Mouse (Mus musculus) hindbrain, embryonic 10.5 days (tissue): ENCODE data around the gene Rnf39. TPM values are rescaled to one million over a fixed set of nuclear protein-coding genes. Genes with fewer than 3 reads are reported as not detected.

ENCODE experiments used
- DNase-seq: peaks from one replicate; pipeline ENCODE4 v3.0.0-alpha.2; 2017; ENCODE audit warnings: low spot score
- H3K27ac ChIP-seq: fragments of 300-500 bp; sonication (generic); 2 replicates; pipeline ENCODE4 v1.5.1; 2016; ENCODE audit warnings: mild to moderate bottlenecking, moderate library complexity
- H3K27me3 ChIP-seq: fragments of 300-500 bp; sonication (generic); 2 replicates; pipeline ENCODE4 v1.6.1; 2016; ENCODE audit warnings: mild to moderate bottlenecking; ENCODE audit not compliant: poor library complexity, insufficient read depth, severe bottlenecking
- H3K36me3 ChIP-seq: fragments of 300-500 bp; sonication (generic); 2 replicates; pipeline ENCODE4 v1.6.1; 2016; ENCODE audit warnings: mild to moderate bottlenecking, moderate library complexity
- H3K4me1 ChIP-seq: fragments of 300-500 bp; sonication (generic); replicated peaks from 2 replicates; pipeline ENCODE4 v1.6.1; 2016; ENCODE audit warnings: mild to moderate bottlenecking
- H3K4me3 ChIP-seq: fragments of 300-500 bp; sonication (generic); 2 replicates; pipeline ENCODE4 v1.5.1; 2016; ENCODE audit warnings: mild to moderate bottlenecking, moderate library complexity
- H3K9me3 ChIP-seq: fragments of 300-500 bp; sonication (generic); 2 replicates; pipeline ENCODE4 v1.6.1; 2016; ENCODE audit warnings: mild to moderate bottlenecking, moderate library complexity
- WGBS: fragments of 180-500 bp; shearing (Covaris S2); methylation state at CpG from one replicate; pipeline ENCODE4 v1.1.7; 2016; 5-methylcytosine and 5-hydroxymethylcytosine counted together
- polyA plus RNA-seq: library from polyadenylated mRNA; unstranded; fragments of >200 nt; fragmentation: Nextera tagmentation; extraction: Ambion mirVana; gene quantifications from 2 replicates; pipeline ENCODE4 v1.2.1, GENCODE M21; 2016

Rnf39 gene
- polyA plus RNA-seq, 1 experiment from 2014 or later: 1.2 TPM

DNA sequence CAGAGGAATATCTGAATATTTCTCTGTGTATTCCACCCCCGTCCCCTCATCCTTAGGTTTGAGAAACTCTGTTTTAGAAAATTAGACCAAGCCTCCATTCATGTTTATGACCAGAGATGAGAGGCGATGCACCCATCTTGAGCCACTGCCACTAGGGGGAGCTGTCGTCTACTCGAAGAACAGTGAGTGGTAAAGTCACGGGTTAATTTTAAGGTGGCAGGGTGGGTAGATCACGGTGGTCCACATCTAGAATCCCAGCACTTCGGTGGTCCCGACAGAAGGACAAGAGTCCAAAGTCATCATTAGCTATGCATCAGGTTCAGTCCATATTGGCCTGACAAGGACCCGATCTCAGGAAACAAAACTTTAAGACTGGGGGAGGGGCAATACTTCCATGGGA lies 27.6 kb upstream of the Rnf39 start:
- Histone ChIP-seq H3K36me3 (no peaks in the 10 kb centered on the region), H3K27ac (no peak overlapping the region), H3K4me1 (no peaks in the 10 kb centered on the region), H3K4me3 (no peak overlapping the region), H3K9me3 (no peaks in the 10 kb centered on the region), H3K27me3 (no peaks in the 10 kb centered on the region)
- 17% methylated on average over 9 of the region's 9 CpGs for WGBS
- DNase-seq: peak; percentile 66

DNA sequence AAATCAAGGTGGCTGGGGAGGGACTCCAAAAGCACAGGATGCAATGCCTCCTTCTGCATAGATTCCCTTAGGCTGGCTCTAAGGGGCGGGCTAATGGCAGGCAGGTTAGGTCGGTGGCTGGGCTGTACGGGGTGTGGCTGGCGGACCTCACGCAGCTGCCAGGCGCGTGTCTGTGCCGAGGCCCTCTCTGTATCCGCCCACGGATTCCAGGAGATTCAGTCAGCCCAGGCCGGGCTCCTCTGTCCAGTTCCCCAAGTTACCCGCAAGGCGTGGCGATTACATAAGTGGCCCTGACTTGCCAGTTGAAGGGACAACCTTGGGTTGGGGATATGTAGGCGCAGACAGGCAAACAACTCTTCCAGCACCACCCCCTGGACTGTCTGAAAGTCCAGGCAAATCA lies 22.5 kb upstream of the Rnf39 start:
- no peaks in the 10 kb centered on the region for H3K36me3 ChIP-seq
- no peaks in the 10 kb centered on the region for H3K4me1 ChIP-seq
- 54% methylated on average over 15 of the region's 15 CpGs for WGBS
- no peak overlapping the region for H3K4me3 ChIP-seq
- H3K27me3 ChIP-seq: no peaks in the 10 kb centered on the region
- H3K9me3 ChIP-seq: no peaks in the 10 kb centered on the region
- no peak overlapping the region for H3K27ac ChIP-seq
- DNase-seq: no peak

DNA sequence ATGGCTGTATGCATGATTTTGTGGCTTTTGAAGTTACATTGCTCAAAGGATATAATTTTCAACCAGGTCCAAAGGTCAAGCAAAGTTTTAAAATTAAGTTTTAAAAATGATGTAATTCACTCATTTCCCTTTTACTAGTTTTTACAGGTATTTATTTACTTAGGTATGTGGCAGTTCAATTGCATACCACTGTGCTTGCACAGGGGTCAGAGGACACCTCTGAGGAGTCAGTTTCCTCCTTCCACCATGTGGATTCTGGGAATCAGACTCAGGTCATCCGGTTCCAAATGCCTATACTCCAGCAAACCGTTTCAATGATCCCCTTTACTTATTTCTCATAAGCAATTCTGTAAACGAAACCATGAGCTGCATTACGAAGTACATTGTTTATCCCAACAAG lies 20.0 kb upstream of the Rnf39 start:
- Histone ChIP-seq H3K27ac (no peak overlapping the region), H3K36me3 (no peaks in the 10 kb centered on the region), H3K27me3 (no peaks in the 10 kb centered on the region), H3K4me1 (0 out of 2 replicates have a peak, but pooled peaks cover under 1% of the 10 kb centered on the region), H3K4me3 (no peak overlapping the region), H3K9me3 (no peaks in the 10 kb centered on the region)
- no peak for DNase-seq
- 89% methylated on average over 4 of the region's 4 CpGs for WGBS

DNA sequence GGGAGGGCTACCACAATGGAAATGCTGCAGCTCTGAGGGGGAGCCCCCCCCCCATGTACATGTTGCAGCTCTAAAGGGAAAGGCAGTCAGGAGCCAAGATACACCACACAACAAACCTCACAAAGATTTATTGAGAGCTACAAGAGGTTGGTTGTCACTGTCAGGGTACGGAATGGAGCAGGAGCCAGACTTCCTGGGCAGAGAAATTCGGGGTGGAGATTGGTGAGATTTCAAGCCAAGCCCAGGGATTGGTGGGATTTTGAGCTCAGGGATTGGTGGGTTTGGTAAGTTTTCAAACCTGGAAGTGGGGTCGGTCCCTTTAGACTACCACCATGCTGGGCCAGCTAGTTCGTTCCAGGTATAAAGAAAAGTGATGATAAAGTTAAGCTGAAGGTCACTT lies 19.2 kb upstream of the Rnf39 start:
- Histone ChIP-seq H3K4me1 (0 out of 2 replicates have a peak, but pooled peaks cover 2% of the 10 kb centered on the region), H3K27me3 (no peaks in the 10 kb centered on the region), H3K4me3 (no peak overlapping the region), H3K9me3 (no peaks in the 10 kb centered on the region), H3K27ac (no peak overlapping the region), H3K36me3 (no peaks in the 10 kb centered on the region)
- 63% methylated on average over 4 of the region's 4 CpGs for WGBS
- DNase-seq: no peak

DNA sequence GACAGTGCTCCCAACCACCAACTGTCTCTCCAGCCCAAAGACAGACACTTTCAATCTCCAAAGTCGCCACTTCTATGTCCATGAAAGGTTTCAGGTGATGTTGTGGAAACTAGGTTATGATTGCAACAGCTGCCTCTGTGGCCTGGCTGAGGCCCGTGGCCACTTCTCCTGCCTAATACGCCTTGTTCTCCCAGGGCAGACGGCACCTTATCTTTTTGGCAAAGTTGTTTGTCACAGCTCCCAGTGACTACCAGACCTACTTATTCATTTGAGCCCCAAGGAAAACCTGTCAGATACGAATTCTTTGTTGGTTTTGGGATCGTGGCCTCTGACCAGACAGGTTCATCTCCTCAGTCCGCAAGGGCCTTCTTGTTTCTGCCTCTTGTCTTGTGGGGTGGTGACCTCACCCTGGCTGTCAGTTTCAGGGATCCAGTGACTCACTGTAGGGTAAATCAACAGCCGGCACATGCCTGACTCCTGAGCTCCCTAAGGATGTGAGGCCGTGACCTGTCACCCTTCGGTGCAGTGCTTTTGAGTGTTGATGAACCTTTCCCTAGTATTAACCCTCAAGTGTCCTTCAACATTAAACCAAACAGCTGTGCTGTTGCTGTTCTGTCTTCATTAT lies 15.1 kb upstream of the Rnf39 start:
- Histone ChIP-seq H3K4me3 (no peak overlapping the region), H3K27ac (no peak overlapping the region), H3K27me3 (no peaks in the 10 kb centered on the region), H3K9me3 (no peaks in the 10 kb centered on the region), H3K4me1 (0 out of 2 replicates have a peak, but pooled peaks cover 2% of the 10 kb centered on the region), H3K36me3 (no peaks in the 10 kb centered on the region)
- 53% methylated on average over 10 of the region's 10 CpGs for WGBS
- DNase-seq: peak; percentile 20

DNA sequence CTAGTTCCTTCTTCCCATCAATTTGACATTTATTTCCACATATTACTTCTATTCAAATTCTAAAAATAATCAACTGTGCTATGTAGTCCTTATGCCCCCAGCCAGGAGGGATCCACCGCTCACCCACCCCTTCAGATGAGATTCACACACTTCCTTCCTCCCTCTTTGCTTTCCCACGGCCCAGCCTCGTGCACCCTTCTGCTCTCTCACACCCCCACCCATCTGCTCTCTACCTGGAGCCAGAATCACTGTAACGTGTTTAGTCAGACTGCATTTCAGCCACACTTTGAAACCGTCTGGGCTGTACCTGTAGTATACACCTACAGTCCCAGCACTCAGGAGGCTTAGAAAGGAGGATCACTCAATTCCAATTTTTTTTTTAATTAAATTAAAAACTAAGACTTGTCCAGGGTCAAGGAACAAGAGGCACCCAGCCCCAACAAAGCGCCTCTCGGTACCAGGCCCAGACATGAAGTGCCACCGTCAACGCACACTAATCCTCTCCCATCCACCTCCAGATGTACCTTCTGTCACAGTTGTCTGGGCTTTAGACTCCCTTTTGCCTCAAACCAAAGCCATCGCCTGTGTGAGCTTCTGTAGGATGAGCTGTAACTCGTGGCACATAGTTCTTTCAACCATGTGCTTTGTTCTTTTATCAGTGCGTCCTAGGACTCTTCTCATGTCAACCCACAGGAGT lies 13.3 kb upstream of the Rnf39 start:
- no peaks in the 10 kb centered on the region for H3K27me3 ChIP-seq
- no peak for DNase-seq
- H3K4me3 ChIP-seq: no peak overlapping the region
- no peaks in the 10 kb centered on the region for H3K9me3 ChIP-seq
- 0 out of 2 replicates have a peak, but pooled peaks cover 2% of the 10 kb centered on the region for H3K4me1 ChIP-seq
- no peak overlapping the region for H3K27ac ChIP-seq
- H3K36me3 ChIP-seq: no peaks in the 10 kb centered on the region
- 81% methylated on average over 12 of the region's 12 CpGs for WGBS

DNA sequence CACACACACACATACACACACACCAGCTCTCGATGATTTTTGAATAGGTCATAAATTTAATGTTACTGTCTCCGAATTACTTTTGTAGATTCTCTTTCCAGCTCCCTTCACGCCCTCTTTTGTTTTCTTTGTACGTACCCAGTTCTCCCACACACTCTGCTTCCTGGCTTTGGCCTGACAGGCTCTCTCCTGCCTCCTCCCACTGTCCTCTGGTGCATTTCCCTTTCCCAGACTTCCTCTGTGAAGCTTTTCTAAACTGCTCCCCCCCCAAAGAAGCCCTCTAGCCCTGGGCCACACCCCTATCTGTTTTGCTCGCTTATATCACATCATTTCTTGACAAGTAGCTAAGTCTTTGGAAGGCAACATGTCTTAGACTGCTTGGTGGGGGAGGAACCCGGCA lies 12.5 kb upstream of the Rnf39 start:
- Histone ChIP-seq H3K27ac (no peak overlapping the region), H3K27me3 (no peaks in the 10 kb centered on the region), H3K4me1 (0 out of 2 replicates have a peak, but pooled peaks cover 2% of the 10 kb centered on the region), H3K4me3 (no peak overlapping the region), H3K36me3 (no peaks in the 10 kb centered on the region), H3K9me3 (no peaks in the 10 kb centered on the region)
- no peak for DNase-seq
- 81% methylated on average over 6 of the region's 6 CpGs for WGBS

DNA sequence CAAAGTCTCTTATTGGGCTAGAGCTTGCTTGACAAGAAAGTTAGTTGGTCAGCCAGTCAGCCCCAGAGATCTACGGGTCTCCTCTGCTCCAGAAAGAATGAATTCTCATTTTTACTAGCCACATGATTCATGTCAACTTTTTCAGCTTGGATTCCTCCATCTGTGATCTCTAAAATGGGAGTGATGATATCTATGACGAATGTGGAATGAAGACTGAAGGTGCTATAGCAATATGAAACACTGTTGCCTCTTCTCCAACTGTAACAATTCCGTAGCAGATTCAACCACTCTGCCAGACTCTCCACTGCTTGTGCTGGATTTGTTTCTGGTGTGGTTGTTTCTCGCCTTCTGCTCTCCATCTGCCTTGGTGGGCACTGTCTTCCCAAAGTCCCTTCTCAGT lies 11.6 kb upstream of the Rnf39 start:
- Histone ChIP-seq H3K4me1 (0 out of 2 replicates have a peak, but pooled peaks cover 2% of the 10 kb centered on the region), H3K4me3 (no peak overlapping the region), H3K36me3 (no peaks in the 10 kb centered on the region), H3K27me3 (no peaks in the 10 kb centered on the region), H3K9me3 (no peaks in the 10 kb centered on the region), H3K27ac (no peak overlapping the region)
- DNase-seq: no peak
- 86% methylated on average over 4 of the region's 4 CpGs for WGBS

DNA sequence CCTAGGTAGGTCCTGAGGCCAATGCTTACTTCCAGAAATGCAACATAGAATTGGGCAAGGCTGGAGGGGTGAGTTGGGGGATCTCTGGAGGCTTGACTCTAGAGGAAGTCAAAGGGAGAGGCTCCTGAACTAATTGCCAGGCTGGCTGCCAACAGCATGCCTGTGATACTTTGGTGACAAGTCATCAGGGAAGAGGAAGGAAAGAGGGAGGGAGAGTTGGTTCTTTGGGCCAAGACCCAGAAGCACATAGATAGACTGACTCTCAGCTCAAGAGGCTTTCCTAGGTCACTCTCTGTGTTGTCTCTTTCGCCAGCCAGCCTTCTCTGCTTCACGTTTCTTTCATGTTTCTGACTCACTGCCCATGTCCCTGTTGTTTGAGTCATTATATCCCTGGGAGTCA lies 10.9 kb upstream of the Rnf39 start:
- Histone ChIP-seq H3K4me1 (0 out of 2 replicates have a peak, but pooled peaks cover 2% of the 10 kb centered on the region), H3K4me3 (no peak overlapping the region), H3K36me3 (no peaks in the 10 kb centered on the region), H3K27me3 (no peaks in the 10 kb centered on the region), H3K9me3 (no peaks in the 10 kb centered on the region), H3K27ac (no peak overlapping the region)
- WGBS: 67% methylated on average over 2 of the region's 2 CpGs
- no peak for DNase-seq

DNA sequence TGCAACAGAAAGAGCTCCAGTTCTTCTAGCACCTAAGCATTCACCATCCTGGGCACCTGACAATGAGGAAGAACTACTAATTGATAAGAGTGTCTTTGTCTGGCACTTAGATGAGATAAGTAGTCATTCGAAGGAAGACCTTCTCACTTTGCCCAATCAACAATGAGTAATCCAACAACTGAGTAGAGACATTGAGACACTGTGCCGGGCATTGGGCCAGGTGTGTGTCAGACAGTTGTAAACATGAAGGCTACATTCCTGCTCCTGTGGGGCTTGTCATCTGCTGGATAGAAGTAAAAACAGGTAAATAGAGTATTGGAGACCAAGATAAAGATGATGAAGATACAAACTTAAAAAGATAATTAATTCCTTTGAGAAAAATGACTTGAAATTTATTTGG lies 4.7 kb upstream of the Rnf39 start:
- Histone ChIP-seq H3K36me3 (no peaks in the 10 kb centered on the region), H3K4me3 (no peak overlapping the region), H3K27me3 (peaks cover 36% of the 10 kb centered on the region), H3K4me1 (peaks cover 7% of the 10 kb centered on the region), H3K27ac (no peak overlapping the region), H3K9me3 (no peaks in the 10 kb centered on the region)
- DNase-seq: no peak
- 86% methylated on average over 2 of the region's 2 CpGs for WGBS

DNA sequence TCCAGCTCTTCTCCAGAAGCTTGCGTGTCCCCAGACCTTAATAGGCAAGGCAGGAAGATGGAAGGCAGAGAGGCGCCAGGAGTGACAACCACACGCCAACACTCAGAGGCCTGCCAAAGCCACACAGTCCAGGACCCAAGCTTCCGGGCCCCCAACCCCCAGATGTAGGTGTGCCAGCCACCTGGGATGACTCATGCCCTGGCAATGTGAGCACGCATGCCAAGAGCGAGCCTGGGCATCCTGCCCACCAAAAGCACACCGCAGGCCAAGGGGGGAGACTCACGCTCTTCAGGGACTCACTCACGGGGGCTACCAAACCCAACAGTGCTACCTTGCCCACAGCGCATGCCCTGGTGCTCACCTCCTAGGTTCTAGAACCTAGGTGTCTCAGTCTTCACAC lies 327 bp upstream of the Rnf39 start:
- Histone ChIP-seq H3K36me3 (no peaks in the 10 kb centered on the region), H3K27ac (no peak overlapping the region), H3K4me3 (peak overlapping the region; percentile 54), H3K9me3 (no peaks in the 10 kb centered on the region), H3K4me1 (peaks cover 34% of the 10 kb centered on the region), H3K27me3 (peaks cover 72% of the 10 kb centered on the region)
- no peak for DNase-seq
- 63% methylated on average over 10 of the region's 10 CpGs for WGBS

DNA sequence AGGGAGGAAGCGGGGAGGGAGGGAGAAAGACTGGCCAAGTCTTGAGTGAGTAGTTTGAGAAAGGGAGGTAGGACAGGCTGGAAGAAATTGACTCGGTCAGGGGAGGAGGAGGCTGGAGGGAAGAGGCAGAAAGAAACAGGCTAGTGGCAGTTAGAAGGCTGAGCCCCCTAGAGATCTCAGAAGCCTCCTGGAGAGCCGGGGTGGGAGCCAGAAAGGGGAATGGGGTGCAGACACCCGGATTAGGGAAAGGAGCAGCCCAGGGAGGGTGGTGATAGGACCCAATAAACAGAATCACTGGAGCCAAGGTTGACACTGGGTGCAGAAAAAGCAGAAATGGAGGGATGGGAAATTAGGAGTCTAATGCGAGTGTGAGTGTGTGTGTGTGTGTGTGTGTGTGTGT lies 973 bp downstream of the Rnf39 start:
- Histone ChIP-seq H3K4me3 (peak overlapping the region; percentile 54), H3K27me3 (peaks cover 72% of the 10 kb centered on the region)
- WGBS: 22% methylated on average over 5 of the region's 5 CpGs

DNA sequence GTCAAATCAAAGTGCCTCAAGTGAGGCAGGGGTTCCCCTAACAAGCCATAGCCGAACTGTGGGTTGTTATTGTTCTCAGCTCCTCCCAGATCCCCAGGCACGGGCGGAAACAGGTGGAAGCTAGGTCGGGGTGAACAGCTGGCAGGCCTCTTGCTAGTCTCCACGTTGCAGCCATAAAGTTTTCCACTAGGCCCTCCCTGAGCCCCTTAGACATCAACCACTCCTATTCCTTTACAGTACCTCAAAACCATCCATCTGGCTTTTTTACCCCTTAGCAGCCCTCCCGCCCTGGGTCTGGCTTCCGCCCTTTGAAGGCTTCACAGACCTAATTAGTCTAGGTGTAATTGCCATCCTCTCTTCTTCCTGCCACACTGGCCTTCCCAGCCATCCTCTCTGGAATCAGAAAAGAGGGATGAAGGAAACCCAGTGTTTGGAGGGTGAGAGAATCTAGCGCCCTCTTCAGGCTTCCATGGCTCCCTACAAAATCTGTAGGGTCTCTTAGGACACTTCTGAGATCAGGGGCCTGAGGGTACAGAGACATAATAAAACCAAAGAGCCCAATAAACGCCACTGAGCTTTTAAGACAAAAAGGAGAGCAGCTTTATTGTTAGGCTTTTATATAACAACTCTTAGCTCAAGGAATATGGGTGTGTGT lies 1.5 kb downstream of the Rnf39 start:
- Histone ChIP-seq H3K27me3 (peaks cover 69% of the 10 kb centered on the region), H3K4me1 (peaks cover 41% of the 10 kb centered on the region)

More for the DNA sequence above, 973 bp downstream of the Rnf39 start:
- H3K4me1 ChIP-seq: peaks cover 41% of the 10 kb centered on the region
- no peaks in the 10 kb centered on the region for H3K9me3 ChIP-seq
- H3K27ac ChIP-seq: no peak overlapping the region
- peaks cover 5% of the 10 kb centered on the region for H3K36me3 ChIP-seq
- no peak for DNase-seq

More for the DNA sequence above, 1.5 kb downstream of the Rnf39 start:
- WGBS: 20% methylated on average over 9 of the region's 9 CpGs
- peak; percentile 30 for DNase-seq
- no peak overlapping the region for H3K27ac ChIP-seq
- H3K4me3 ChIP-seq: no peak overlapping the region
- H3K36me3 ChIP-seq: peaks cover 11% of the 10 kb centered on the region
- H3K9me3 ChIP-seq: no peaks in the 10 kb centered on the region
